Mouse (Mus musculus): ENCODE measurements around the gene Dnajb2. TPM values are rescaled to one million over a fixed set of nuclear protein-coding genes. Genes with fewer than 3 reads are reported as not detected.

Dnajb2 gene
- total RNA-seq, 2 experiments from 2014 or later, result 74.2 to 86.4 TPM

GRCm38 (mm10) chr1:75291321-75291720 lies 55.1 kb downstream of the Dnajb2 start:
- no peak for DNase-seq (ENCODE audit: low spot score)

- no peak for DNase-seq (ENCODE audit: low spot score)
Measured at GRCm38 (mm10) chr1:75292476-75293330, 56.5 kb downstream of the Dnajb2 start.

- DNase-seq (ENCODE audit: low spot score), result no peak
Measured at GRCm38 (mm10) chr1:75293331-75293701, 57.1 kb downstream of the Dnajb2 start.

- no peak for DNase-seq (ENCODE audit: low spot score)
Measured at GRCm38 (mm10) chr1:75294294-75294693, 58.1 kb downstream of the Dnajb2 start.

Small RNA genes lying within 50 kb of the gene (microRNA-seq; reads per million reads assigned to microRNA genes)
- not detected for gene Gm27943

Other genes with a start within 250 kb of the Dnajb2 start
- gene Nhej1, start 111.2 kb upstream of the Dnajb2 start, total RNA-seq (2021), result 1 to 10 TPM; 4.9 to 5.3 TPM
- under 1 TPM; 0.14 TPM for gene Slc23a3, start 102.5 kb upstream of the Dnajb2 start, total RNA-seq (2021)
- gene Cnppd1, start 93.7 kb upstream of the Dnajb2 start, total RNA-seq (2021), result 10 to 100 TPM; 15.7 to 16.4 TPM
- gene Retreg2, start 93.6 kb upstream of the Dnajb2 start, total RNA-seq (2021), result 10 to 100 TPM in 1 of 2 experiments, 1 to 10 TPM in 1; 8.8 to 10.0 TPM
- gene Zfand2b, start 67.8 kb upstream of the Dnajb2 start, total RNA-seq (2021), result 10 to 100 TPM; 13.7 to 16.2 TPM
- 10 to 100 TPM; 15.4 to 17.6 TPM for gene Abcb6, start 56.0 kb upstream of the Dnajb2 start, total RNA-seq (2021)
- gene Ankzf1, start 44.3 kb upstream of the Dnajb2 start, total RNA-seq (2021), result 1 to 10 TPM; 3.6 to 3.7 TPM
- gene Atg9a, start 44.2 kb upstream of the Dnajb2 start, total RNA-seq (2021), result 100 to 1,000 TPM in 1 of 2 experiments, 10 to 100 TPM in 1; 90.4 to 115 TPM
- gene Glb1l, start 25.6 kb upstream of the Dnajb2 start, total RNA-seq (2021), result 1 to 10 TPM in 1 of 2 experiments, under 1 TPM in 1; 0.88 to 1.5 TPM
- 10 to 100 TPM; 18.7 to 23.3 TPM for gene Stk16, start 25.6 kb upstream of the Dnajb2 start, total RNA-seq (2021)
- 1,000 to 10,000 TPM; 1,120 to 1,226 TPM for gene Tuba4a, start 16.5 kb upstream of the Dnajb2 start, total RNA-seq (2021)
- not detected for gene A630095N17Rik, start 4.3 kb upstream of the Dnajb2 start, total RNA-seq (2021)
- gene Ptprn, start 28.1 kb downstream of the Dnajb2 start, total RNA-seq (2021), result not detected
- not detected for gene Resp18, start 42.0 kb downstream of the Dnajb2 start, total RNA-seq (2021)
- 10 to 100 TPM; 42.4 to 47.6 TPM for gene Dnpep, start 81.6 kb downstream of the Dnajb2 start, total RNA-seq (2021)
- gene Des, start 123.9 kb downstream of the Dnajb2 start, total RNA-seq (2021), result 1,000 to 10,000 TPM; 2,427 to 2,600 TPM
- 100 to 1,000 TPM; 255 to 257 TPM for gene Speg, start 138.9 kb downstream of the Dnajb2 start, total RNA-seq (2021)
- gene Gmppa, start 199.5 kb downstream of the Dnajb2 start, total RNA-seq (2021), result 10 to 100 TPM; 37.3 to 44.6 TPM
- not detected for gene Asic4, start 214.0 kb downstream of the Dnajb2 start, total RNA-seq (2021)
- gene Chpf, start 242.9 kb downstream of the Dnajb2 start, total RNA-seq (2021), result 1 to 10 TPM; 3.7 to 4.4 TPM
- under 1 TPM in 1 of 2 experiments, not detected in 1; 0.36 TPM for gene Tmem198, start 243.1 kb downstream of the Dnajb2 start, total RNA-seq (2021)